Mouse (Mus musculus) bone marrow, adult 2 months (tissue): ENCODE data around the gene Slc22a23.

Experiments
- CTCF ChIP-seq: fragments of 200-500 bp; IDR thresholded peaks from 2 replicates; pipeline ENCODE4 v1.5.1; 2011; ENCODE audit warnings: low read length, control low read depth; ENCODE audit not compliant: control insufficient read depth, insufficient read depth
- POLR2A ChIP-seq: fragments of 200-500 bp; IDR thresholded peaks from 2 replicates; pipeline ENCODE4 v1.6.1; 2011; ENCODE audit warnings: low read depth, mild to moderate bottlenecking, control low read depth, low read length, borderline replicate concordance; ENCODE audit not compliant: control insufficient read depth

GRCm38 (mm10) chr13:34274890-34275289 lies 70.1 kb downstream of the Slc22a23 start:
- TF ChIP-seq CTCF (no peak), POLR2A (no peak)
